Mouse (Mus musculus) brain, embryonic 18.5 days (tissue): ENCODE measurements around the gene Srsf10.

Source experiments
- DNase-seq: peaks from one replicate; pipeline ENCODE4 v3.0.0-alpha.2; 2012; ENCODE audit warnings: low read depth, low spot score

Srsf10 gene

DNA sequence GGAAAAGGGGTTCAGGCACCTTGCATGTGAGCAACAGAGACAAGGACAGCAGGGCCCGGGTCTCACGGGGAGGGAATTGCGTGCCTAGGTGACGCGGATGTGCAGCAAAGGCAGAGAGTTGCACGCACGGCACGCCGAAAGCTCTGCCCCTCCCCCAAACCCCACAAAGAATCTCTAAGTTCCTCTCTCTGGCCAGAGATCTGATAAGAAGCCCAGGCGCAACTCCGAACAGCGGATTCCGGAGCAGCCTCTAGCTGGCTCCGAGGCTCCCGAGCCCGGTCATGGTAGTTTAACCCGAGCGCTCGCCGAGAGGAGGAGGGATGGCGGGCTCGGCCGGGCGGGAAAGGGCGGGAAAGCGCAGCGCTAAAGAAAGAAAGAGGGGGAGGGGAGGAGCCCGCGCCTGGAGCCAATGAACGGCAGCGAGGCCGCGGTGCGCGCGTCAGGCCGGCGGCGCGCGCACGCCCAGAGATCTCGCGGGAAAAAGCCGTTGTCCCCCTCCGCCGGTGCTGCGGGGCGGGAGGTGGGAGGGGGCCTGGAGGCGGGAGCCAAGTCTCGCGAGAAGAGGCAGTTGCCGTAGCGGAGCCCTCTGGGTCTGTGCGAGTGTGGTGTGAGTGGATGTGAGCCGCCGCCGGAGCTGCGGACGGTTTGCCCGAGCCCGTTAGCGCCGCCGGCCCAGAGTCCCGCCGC, at the start of gene Srsf10:
Gene Srsf10 (plus strand): TSS at position 212 of the 687 bp plus-strand sequence.
- peak; percentile 95 for DNase-seq

DNA sequence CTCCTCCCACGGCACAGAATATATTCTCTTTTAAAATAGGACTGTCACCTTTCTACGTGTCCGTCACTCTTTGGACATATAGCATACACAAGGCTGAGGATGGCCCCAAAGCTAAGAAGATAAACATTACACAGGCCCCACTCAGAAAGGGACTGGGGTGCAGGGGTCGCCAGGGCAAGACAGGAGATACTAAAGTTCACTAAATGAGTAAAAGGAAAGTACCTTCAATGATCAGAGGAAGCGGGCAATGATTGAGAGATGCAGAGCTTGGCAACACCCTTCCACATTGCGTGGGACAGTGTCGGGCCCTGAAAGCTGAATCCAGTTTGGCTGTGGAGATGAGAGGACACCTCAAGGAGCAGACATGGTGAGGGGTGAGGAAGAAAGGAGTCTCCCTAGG, 40.7 kb upstream of the Srsf10 start:
- no peak for DNase-seq

DNA sequence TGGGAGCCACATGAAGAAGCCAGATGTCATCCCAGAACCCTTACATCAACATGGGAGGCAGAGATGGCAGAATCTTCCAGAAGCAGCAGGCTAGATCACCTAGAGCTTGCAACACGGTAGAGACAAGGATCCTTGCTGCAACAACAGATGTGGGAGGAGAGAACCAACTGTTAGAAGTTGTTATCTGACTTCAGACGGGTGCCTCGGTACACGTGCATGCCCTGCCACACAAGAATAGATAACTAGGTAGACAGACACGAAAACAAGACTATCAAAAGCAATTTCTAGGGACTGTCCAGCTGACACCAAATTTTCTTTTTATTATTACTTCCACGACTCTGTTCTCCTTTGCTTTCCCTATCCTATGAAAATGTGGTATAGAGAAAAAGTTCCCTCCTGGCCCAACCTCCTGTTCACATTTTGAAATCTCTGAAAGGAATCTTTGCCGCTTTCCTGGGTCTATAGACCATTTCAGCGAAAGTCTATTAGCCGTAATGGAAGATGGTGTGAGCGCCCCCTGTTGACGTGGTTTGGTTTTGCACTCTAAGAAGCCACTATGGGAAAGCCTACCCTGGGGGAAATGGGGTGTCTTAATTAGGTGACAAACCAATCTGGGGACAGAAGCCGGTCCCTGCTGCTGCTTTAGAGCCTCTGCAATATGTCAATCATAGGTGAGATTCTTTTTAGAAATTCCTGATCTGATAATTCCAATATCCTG, 38.5 kb upstream of the Srsf10 start:
- no peak for DNase-seq

DNA sequence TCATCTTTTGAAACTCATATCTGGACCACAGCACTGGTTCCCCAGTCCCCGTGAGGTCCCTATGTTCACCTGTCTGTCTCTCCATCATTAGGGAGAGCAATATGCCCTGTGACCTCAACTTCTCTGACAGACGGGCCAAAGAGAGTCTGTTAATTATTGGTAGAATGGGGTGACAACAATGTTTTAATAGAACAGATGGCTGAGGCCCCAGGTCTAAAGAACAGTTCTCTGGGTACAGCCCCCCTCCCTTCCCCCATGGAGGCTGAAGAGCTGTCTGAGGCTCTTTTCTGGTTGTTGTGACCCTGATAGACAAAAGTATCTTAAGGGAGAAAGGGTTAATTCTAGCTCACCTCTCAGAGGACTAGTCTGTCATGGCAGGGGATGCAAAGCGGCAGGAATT, 37.2 kb upstream of the Srsf10 start:
- DNase-seq = no peak

DNA sequence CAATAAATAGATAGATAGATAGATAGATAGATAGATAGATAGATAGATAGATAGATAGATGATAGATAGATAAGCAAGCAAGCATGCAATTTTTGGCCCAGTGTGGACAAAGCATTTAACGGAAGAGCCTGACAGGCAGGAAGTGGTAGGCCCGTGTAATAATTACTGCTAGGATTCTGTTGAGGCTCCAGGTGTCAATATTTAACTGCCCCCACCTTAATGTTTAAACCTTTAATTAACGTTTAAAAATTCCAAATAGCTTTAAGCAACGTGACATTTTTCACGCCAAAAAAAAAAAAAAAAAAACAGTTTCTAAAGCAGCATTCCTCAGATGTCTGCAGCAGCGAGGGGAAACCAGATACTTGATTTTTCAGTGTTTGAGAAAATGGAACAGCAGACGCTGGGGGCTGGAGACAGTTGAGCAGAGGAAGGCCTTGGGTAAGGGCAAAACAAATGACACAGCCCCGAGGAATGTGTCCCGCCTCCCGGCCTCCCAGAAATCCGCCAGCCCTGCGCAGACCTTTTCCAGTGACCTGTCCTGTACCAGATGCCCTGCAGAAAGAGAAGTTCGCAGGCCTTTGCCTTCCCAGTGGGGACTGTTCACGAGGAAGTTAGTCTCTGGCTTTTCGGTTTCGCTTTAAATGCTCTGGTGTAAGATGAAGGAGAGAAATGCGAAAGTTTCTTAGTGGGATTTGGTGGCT, 35.6 kb upstream of the Srsf10 start:
- no peak for DNase-seq

DNA sequence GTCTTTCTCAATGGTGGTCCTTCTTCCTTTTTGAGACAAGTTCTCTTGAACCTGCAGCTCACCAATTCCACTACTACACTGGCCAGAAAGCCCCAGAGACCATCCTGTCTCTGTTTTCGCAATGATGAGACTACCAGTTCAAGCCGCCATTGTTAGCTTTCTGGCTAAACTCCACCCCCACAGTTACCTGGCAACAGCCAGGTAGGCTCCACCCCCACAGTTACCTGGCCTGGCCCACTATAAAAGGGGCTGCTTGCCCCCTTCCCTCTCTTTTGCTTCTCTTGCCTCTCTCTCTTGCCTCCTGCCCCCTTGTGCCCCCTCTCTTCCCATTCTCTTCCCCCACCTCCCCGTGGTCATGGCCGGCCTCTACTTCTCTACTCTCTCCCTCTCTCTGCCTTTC, 33.8 kb upstream of the Srsf10 start:
- no peak for DNase-seq

DNA sequence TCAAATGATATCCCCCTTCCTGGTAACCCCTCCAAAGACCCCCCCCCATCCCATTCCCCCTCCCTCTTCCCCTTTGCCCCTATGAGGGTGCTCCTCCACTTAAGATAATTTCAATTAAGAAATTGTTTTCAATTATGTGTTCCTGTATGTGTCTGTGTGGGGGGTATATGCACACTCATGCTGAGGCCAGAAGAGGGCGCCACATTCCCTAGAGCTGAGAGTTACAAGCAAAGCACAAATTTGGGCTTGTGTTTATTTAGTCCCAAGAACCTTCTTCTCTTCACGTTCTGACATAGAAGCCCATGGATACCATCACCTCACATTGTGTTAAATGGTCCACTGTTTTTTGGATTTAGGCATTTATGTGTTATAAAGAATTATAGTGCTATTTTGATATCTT, 32.2 kb upstream of the Srsf10 start:
- DNase-seq = no peak

DNA sequence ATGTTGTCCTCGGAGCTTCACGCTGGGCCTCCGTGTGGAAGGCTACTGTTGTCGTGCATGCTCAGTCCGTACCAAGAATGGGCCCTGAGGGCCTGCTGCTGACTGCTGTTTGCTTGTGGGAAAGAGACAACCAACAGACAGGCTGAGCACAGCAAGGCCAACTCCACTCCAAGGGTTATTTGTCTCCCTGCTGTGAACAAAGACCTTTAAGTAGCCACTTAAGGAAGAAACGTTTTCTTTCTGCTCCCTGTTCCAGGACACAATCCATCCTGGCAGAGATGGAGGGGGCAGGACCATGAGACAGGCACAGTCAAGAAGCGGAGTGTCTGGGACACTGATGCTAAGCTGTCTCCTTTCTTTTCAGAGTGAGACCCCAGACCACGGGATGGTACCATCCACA, 31.3 kb upstream of the Srsf10 start:
- DNase-seq = no peak

DNA sequence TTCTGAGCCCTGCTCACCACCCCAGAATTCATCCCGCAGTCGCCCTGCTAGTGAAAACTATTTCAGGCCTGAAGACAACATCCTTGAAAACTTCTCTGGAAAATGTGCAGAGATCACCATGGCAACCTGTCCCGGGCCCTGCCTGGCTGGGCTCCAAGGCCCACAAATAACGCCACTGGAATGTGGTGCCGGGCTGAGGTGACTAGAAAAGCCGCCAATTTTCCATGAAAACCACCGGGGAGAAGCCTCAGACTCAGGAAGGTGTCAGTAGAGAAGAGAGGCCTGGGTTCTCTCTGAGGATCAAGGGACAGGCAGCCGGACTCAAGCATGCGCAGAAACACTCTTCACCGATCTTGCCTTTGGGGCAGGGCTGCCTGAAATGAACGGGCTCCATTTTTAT, 27.1 kb upstream of the Srsf10 start:
- no peak for DNase-seq

DNA sequence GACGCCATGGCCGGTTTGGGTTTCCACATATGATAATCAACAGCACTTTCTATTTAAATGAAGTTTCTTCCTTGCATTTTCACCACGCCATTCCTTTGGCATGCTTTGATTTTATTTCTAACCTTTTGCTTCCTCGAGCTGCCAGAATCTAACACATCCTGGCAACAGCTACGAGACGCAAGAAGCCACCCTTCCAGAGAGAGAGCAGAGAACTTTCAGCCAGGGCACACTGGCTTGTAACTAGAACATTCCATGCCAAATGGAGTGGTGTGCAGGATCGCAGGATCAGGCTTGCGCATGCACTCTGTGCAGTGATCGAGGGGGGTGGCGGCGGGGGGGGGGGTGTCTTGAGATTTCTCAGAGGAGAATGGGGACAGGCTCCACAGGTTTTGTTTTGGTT, 23.5 kb upstream of the Srsf10 start:
- DNase-seq = no peak

DNA sequence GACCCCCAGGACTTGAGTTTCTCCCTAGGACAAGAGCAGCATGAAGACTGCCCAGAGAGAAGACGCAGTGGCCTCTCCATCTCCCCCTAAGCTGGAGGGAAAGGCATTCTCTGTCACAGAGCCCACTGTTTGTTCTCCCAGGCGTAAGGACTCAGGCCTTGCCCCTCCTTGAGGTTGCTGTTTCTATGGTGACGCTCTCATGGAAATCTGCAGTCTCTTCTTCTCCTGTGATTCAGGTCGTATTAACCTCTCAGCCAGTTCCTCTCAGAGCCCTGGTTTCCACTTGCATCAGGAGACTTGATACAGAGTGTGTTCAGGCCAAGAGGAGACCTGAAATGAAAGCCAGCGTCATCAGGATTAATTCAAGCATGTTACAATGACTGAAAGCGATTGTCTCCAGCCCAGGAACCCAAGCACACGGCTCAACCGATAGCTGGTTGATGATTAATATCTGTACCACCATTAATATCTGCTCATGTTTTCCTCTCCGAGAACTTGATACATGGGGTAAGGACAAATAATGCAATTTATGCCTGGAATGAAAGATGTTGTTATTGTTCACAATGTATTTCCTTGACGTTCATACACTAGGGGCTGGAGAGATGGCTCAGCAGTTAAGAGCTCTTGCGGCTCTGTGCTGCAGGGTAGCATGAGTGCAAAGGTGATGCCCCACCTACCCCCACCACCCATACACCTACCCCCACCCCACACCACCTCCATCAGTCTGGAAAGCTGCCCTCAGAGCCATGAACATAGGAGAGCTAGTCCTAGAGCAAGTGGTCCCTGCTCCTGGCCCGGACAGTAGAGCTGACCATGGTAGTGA, 22.0 kb upstream of the Srsf10 start:
- DNase-seq = no peak

DNA sequence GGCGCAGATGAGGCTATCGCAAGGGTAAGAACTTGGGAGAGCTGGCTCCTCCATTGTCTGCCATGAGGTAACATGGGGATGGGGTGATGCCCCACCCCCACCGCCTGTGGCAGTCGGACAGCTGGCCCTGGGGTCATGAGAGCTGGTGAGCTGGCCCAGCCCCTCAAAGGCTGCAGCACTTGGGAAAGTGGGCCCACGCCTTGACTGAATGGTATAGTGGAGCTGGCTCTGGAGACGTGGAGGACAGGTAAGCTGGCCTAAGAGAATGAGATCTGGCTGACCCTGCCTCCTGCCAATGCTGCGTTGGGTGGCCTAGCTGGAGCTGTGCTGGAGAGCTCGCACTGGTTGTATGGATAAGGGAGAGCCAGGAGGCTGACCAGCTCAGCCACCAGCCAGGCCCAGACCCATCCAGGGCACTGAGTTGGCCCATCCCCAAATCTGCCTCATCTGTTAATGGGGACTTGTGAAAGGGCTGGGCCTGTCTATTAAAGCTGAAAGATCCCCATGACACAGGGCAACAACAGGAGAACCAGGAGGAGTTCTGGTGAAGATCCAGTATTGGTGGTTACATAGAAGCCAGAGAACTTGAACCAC, 21.3 kb upstream of the Srsf10 start:
- DNase-seq = no peak

DNA sequence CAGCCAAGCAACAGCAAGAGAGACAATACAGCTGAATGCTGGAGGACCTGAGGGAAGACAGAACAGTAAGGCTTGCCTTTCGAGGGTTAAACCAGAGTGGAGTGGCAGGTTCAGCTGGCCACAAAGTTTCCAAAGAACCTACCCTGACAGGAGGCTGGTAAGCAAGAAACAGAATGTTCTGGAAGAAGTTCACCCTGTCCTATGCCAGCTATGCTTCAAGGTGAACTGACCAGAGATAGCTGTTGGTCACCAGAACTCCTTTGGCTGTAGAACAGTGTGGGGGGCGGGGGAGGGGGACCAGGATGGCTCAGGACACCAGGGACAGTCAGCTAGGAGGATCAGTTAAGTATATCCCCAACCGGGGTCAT, 16.6 kb upstream of the Srsf10 start:
- DNase-seq = no peak

DNA sequence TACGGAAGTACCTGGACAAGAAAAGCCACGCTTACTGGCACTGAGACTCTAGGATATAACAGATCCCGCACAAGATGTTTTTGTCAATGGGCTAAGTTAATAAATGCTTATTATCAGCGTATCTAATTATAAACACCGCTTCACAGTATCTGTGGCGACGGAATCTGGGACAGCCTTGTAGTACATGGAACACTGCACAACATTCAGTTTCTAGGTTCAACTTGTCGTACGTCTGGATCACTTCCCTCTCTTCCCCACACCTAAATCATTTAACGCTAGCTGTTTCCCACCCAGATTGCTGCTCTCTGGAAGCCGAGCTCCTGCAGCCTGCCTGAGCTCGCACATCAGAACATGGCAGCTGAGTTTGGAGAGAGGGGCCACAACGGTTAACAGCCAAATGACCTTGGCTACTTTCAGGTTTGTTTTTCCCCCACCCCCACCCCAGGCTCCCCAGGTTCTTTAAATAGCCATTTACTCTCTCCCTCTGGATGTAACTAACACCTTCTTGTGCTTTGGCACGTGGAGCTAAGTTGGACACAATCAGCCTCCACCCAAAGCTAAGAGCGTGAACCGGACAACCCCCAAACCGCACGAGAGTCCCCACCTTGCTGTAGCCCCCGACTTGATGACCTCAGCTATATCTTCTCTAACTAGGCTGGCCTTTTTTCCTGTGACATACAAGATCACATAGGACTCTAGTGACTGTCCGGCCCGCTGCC, 16.1 kb upstream of the Srsf10 start:
- no peak for DNase-seq

DNA sequence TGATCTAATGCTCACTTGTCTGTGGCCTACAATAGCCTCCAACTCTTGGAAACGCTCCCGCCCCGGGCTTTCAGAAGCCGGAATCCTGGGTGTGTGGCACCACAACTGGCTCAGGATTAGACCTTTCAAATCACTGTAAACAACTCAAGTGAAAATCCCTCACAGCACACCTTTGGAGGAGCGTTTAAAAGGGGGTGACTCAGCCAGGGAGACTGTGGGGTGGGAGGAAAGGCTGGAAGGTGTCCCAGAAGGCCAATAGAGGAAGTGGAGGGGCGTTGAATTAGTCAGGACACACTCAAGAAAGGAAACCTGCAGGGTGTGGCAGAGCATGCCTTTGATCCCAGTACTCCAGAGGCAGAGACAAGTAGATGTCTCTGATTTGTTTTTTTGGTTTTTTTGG, 11.1 kb upstream of the Srsf10 start:
- DNase-seq = no peak

DNA sequence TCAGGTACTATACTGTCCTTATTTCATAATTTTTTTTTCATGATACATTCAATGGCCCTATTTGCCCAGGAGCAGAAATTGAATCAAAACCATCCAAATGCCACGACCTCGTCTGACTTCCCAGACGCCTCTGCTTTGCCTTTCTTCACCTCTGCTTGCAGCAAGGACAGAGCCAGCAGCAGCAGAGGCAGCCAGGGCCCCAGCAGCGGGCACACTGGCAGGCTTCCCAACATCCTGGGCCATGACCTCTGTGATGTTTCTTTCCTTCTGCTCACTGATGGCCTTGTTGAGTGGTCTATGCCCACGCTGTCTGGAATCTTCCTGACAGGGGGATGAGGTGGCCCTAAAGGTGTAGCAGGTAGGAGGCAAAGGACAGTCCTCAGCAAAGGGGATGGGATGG, 8.0 kb upstream of the Srsf10 start:
- DNase-seq = no peak

DNA sequence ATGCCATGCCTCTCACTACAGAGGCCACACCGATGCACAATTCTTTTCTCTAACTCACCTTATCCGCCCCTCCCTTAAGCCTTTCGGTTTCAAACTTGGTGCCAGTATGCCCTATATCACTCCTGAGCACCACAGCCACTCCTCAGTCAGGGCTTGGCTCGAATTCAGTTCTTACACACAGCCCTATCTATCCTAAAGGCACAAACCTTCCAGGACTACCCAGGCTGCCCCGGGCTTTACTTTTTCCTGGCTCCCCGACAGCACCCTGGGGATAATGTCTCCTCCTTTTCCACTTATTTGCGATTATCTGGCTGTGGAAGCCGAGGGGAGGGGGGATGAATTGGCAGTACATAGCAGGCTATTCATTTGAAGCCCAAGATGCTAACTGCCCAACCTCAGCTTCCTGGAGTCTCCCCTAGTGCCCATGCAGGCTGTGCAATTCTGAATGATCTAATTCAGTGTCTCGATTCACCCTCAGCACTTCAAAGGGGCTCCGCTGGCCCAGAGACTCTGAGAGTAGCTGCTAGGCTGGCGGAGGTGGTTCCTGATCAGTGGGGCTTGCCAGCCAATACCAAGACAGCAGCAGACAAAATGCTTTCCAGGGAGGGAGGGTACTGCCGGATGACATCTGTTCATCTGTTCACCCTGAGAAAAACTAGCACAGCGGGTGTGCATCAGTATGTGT, 5.0 kb upstream of the Srsf10 start:
- no peak for DNase-seq

DNA sequence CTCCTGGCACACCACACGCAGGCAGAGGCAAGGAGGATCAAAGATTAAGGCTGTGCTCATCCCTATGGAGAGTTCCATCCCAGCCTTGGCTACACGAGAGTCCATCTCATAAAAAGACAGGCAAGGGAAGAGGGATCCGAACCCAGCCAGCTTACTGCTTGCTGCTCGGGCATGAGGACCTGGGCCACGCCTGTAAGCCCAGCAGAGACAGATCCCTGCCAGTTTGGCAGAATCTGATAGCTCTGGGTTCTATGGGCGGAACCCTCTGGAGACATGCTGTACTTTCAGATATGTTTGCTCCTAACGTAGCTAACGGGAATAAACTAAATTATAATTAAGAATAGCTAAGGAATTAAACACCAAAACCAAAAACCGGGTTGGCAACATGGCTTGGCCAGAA, 3.6 kb upstream of the Srsf10 start:
- no peak for DNase-seq

DNA sequence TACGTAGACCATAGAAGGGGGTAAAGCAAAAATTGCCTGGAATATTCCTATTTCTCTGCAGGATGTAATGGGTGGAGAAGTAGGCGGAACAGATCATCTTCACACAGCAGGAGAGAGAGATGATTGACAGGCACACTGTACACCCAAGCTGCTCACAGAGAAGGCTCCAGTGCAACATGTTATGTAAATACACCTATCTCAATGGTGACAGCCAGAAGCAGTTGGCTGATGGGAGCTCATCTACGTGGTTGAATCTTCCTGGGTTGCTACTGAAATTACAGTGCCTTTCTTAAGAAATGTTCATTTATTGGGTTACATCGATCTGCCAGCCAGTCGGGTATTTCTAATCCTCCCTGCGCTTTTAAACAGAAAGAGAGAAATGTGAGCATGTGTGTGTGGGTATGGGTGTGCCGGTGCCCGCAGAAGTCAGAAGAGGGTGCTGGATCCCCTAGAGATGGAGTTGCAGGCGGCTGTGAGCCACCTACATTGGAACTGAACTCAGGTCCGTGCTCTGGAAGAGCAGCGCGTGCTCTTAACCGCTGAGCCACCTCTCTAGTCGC, 1.5 kb upstream of the Srsf10 start:
- DNase-seq = no peak

DNA sequence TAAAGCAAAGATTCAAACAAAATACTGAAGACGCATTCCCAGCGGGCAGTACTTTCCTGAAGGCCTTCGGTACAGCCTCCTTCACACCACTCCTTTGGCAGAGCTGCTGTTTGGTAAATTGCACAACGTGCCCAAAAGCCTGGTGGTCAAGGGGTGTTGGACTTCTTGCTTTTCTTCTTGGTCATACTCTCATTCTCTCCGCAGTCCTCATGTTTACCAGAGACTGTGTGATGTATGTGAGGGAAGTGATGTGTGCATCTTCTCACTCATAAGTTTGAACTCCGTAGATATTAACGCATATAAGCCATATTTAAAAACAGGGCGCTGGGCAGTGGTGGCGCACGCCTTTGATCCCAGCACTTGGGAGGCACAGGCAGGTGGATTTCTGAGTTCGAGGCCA, 917 bp upstream of the Srsf10 start:
- no peak for DNase-seq
